Comparison of ENCODE assay signal across 12 mouse cellular contexts in the genomic region with DNA sequence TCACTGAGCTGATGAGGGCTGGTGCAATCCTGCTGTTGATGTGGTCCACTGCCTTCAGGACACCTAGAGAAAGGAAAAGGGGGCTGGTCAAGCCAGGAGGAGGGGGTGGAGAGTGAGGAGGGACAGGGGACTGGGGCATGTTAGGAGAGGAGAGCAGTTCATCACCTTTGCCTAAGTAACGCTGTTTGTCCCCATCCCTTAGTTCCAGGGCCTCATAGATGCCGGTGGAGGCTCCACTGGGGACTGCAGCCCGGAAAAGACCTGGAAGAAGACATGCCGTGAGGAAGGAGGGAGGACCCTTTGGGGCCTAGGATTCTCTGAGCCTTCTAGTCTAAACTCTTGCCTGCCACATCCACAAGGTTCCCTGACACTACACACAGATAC. TPM values are rescaled to one million over a fixed set of nuclear protein-coding genes. Genes with fewer than 3 reads are reported as not detected.
DNase-seq lines count a peak whose midpoint lies in the region; ATAC-seq and TF ChIP-seq lines count a peak whose summit lies in the region.
"Had no signal": no experiment of that assay in that cellular context is flagged by ENCODE, and none has a peak within 500 bp of the region (broad histone marks: within the 10 kb centered on the region; RNA-seq: fewer than 3 reads in every experiment).

No protein-coding gene starts in this region.

- ATAC-seq in hindbrain, embryonic 12.5 days (ENCODE audit: low FRiP score), result no peak
- no peak for ATAC-seq in forebrain, postnatal 0 days
- no peak for ATAC-seq in midbrain, embryonic 14.5 days (ENCODE audit: low FRiP score, low TSS enrichment)

- TF ChIP-seq CTCF in cortical plate, adult 2 months (IDR thresholded peaks at IDR 0.05; ENCODE audit: extremely low read depth, insufficient read depth, low read length), result no peak
- TF ChIP-seq CTCF in forebrain, postnatal 0 days (IDR thresholded peaks at IDR 0.05; ENCODE audit: low read depth), result no peak

- no peak for DNase-seq in hindbrain, embryonic 10.5 days (ENCODE audit: low spot score)
- no peak for DNase-seq in forebrain, postnatal 0 days
- no peak for DNase-seq in midbrain, embryonic 14.5 days
- no peak for DNase-seq in right cerebral cortex, postnatal 14 days
- no peak for DNase-seq in adrenal gland, postnatal 14 days
- DNase-seq in frontal cortex, postnatal 25 days (ENCODE audit: low spot score in 2 of 2), result no peak
- DNase-seq: thymus, postnatal 25 days had no signal

- 0 out of 2 replicates have a peak overlapping the region, but pooled peaks have one; percentile 65 for H3K4me3 ChIP-seq in hindbrain, embryonic 10.5 days
- H3K4me3 ChIP-seq in hindbrain, embryonic 12.5 days, result no peak overlapping the region
- H3K4me3 ChIP-seq in cortical plate, adult 2 months (ENCODE audit: insufficient read depth, low read length), result peak overlapping the region; percentile 96
- no peak overlapping the region for H3K4me3 ChIP-seq in forebrain, postnatal 0 days (ENCODE audit: low read depth, low read length)
- H3K4me3 ChIP-seq in midbrain, embryonic 14.5 days (replicated peaks; ENCODE audit: low read depth, low read length), result no peak overlapping the region
- H3K4me3 ChIP-seq: erythroblast, embryonic 14.5 days; liver, embryonic 15.5 days had no signal

- H3K27me3 ChIP-seq in hindbrain, embryonic 10.5 days (ENCODE audit: insufficient read depth, poor library complexity, severe bottlenecking), result peaks cover 81% of the 10 kb centered on the region
- peaks cover 59% of the 10 kb centered on the region for H3K27me3 ChIP-seq in hindbrain, embryonic 12.5 days
- H3K27me3 ChIP-seq in forebrain, postnatal 0 days (ENCODE audit: insufficient read depth, low read length), result no peaks in the 10 kb centered on the region
- no peaks in the 10 kb centered on the region for H3K27me3 ChIP-seq in midbrain, embryonic 14.5 days (ENCODE audit: control insufficient read depth, insufficient read depth, low read length)

- H3K36me3 ChIP-seq in hindbrain, embryonic 10.5 days, result no peaks in the 10 kb centered on the region
- no peaks in the 10 kb centered on the region for H3K36me3 ChIP-seq in hindbrain, embryonic 12.5 days
- H3K36me3 ChIP-seq in forebrain, postnatal 0 days (ENCODE audit: insufficient read depth), result peaks cover 5% of the 10 kb centered on the region; the same call in 1 of the 2 replicates
- no peaks in the 10 kb centered on the region for H3K36me3 ChIP-seq in midbrain, embryonic 14.5 days (ENCODE audit: control insufficient read depth, insufficient read depth, low read length)
- H3K36me3 ChIP-seq: liver, embryonic 15.5 days had no signal

- H3K9me3 ChIP-seq in hindbrain, embryonic 10.5 days, result no peaks in the 10 kb centered on the region
- no peaks in the 10 kb centered on the region for H3K9me3 ChIP-seq in hindbrain, embryonic 12.5 days (replicated peaks)
- no peaks in the 10 kb centered on the region for H3K9me3 ChIP-seq in forebrain, postnatal 0 days (ENCODE audit: low read length)
- H3K9me3 ChIP-seq in midbrain, embryonic 14.5 days (ENCODE audit: control insufficient read depth, low read length), result no peaks in the 10 kb centered on the region
- H3K9me3 ChIP-seq: liver, embryonic 15.5 days had no signal

- 31% methylated on average over 4 of the region's 4 CpGs for WGBS in hindbrain, embryonic 10.5 days
- 47% methylated on average over 4 of the region's 4 CpGs for WGBS in hindbrain, embryonic 12.5 days
- 44% methylated on average over 4 of the region's 4 CpGs for WGBS in forebrain, postnatal 0 days
- 13% methylated on average over 4 of the region's 4 CpGs for WGBS in midbrain, embryonic 14.5 days

- H3K4me2 ChIP-seq in hindbrain, embryonic 12.5 days (replicated peaks), result no peak overlapping the region
- peak overlapping the region; percentile 76 for H3K4me2 ChIP-seq in forebrain, postnatal 0 days (ENCODE audit: low read depth)
- H3K4me2 ChIP-seq in midbrain, embryonic 14.5 days (ENCODE audit: low read length), result peak overlapping the region; percentile 75
- H3K4me2 ChIP-seq: liver, embryonic 15.5 days had no signal

- no peak for TF ChIP-seq POLR2A in cortical plate, adult 2 months (IDR thresholded peaks at IDR 0.05; ENCODE audit: extremely low read depth, insufficient read depth, low read length)

- peaks cover 48% of the 10 kb centered on the region for H3K4me1 ChIP-seq in hindbrain, embryonic 10.5 days (replicated peaks)
- H3K4me1 ChIP-seq in hindbrain, embryonic 12.5 days, result peaks cover 19% of the 10 kb centered on the region
- H3K4me1 ChIP-seq in cortical plate, adult 2 months (ENCODE audit: control insufficient read depth, insufficient read depth, low read length), result no peaks in the 10 kb centered on the region
- H3K4me1 ChIP-seq in forebrain, postnatal 0 days (ENCODE audit: insufficient read depth), result 0 out of 2 replicates have a peak, but pooled peaks cover 5% of the 10 kb centered on the region
- H3K4me1 ChIP-seq in midbrain, embryonic 14.5 days (ENCODE audit: control insufficient read depth, insufficient read depth, low read length), result peaks cover 19% of the 10 kb centered on the region

- peak overlapping the region; percentile 53 for H3K27ac ChIP-seq in hindbrain, embryonic 10.5 days
- H3K27ac ChIP-seq in hindbrain, embryonic 12.5 days, result no peak overlapping the region
- H3K27ac ChIP-seq in cortical plate, adult 2 months (ENCODE audit: insufficient read depth, low read length), result no peak overlapping the region
- peak overlapping the region; percentile 40; the same call in 1 of the 2 replicates for H3K27ac ChIP-seq in forebrain, postnatal 0 days (ENCODE audit: low read depth, low read length)
- no peak overlapping the region for H3K27ac ChIP-seq in midbrain, embryonic 14.5 days (replicated peaks; ENCODE audit: low read depth, low read length)
- H3K27ac ChIP-seq: liver, embryonic 15.5 days had no signal

- H3K9ac ChIP-seq in hindbrain, embryonic 12.5 days, result no peak overlapping the region
- H3K9ac ChIP-seq in forebrain, postnatal 0 days, result 0 out of 2 replicates have a peak overlapping the region, but pooled peaks have one; percentile 33
- H3K9ac ChIP-seq in midbrain, embryonic 14.5 days (replicated peaks; ENCODE audit: low read length), result peak overlapping the region; percentile 29; the same call in 1 of the 2 replicates
- H3K9ac ChIP-seq: liver, embryonic 15.5 days had no signal

RNA-seq across cellular contexts. Expression of a gene that starts 1.9 kb away (rescaled TPM):
- polyA plus RNA-seq in hindbrain, embryonic 10.5 days (2016; fragmentation: Nextera tagmentation; extraction: Ambion mirVana), result 3.4 and 5.4 TPM in 2 replicates
- 18.7 and 19.6 TPM in 2 replicates for polyA plus RNA-seq in hindbrain, embryonic 12.5 days (2016; fragmentation: Nextera tagmentation; extraction: Ambion mirVana)
- 741 and 755 TPM in 2 replicates for polyA plus RNA-seq in cortical plate, adult 2 months (2012; rRNA removed)
- total RNA-seq in forebrain, postnatal 0 days (2014; rRNA removed), result 130 and 148 TPM in 2 replicates
- polyA plus RNA-seq in forebrain, postnatal 0 days (2015; fragmentation: Nextera tagmentation; extraction: Ambion mirVana), result 88.5 and 113 TPM in 2 replicates
- polyA plus RNA-seq in midbrain, embryonic 14.5 days (2014; fragmentation: Nextera tagmentation; extraction: Ambion mirVana), result 64.3 and 83.3 TPM in 2 replicates
- 13.0 and 18.9 TPM in 2 replicates for total RNA-seq in adrenal gland, postnatal 14 days (2021)
- polyA plus RNA-seq: erythroblast, embryonic 14.5 days had no signal

RNA-seq across cellular contexts. Expression of a gene that starts 11.2 kb away (rescaled TPM):
- 11.2 and 13.0 TPM in 2 replicates for polyA plus RNA-seq in hindbrain, embryonic 10.5 days (2016; fragmentation: Nextera tagmentation; extraction: Ambion mirVana)
- polyA plus RNA-seq in hindbrain, embryonic 12.5 days (2016; fragmentation: Nextera tagmentation; extraction: Ambion mirVana), result 20.3 and 20.6 TPM in 2 replicates
- polyA plus RNA-seq in cortical plate, adult 2 months (2012; rRNA removed), result 60.7 and 63.3 TPM in 2 replicates
- 15.0 and 16.7 TPM in 2 replicates for total RNA-seq in forebrain, postnatal 0 days (2014; rRNA removed)
- 19.3 and 24.2 TPM in 2 replicates for polyA plus RNA-seq in forebrain, postnatal 0 days (2015; fragmentation: Nextera tagmentation; extraction: Ambion mirVana)
- 24.4 and 32.3 TPM in 2 replicates for polyA plus RNA-seq in midbrain, embryonic 14.5 days (2014; fragmentation: Nextera tagmentation; extraction: Ambion mirVana)
- 70.3 and 84.6 TPM in 2 replicates for total RNA-seq in adrenal gland, postnatal 14 days (2021)

RNA-seq across cellular contexts. Expression of a gene that starts 11.7 kb away (rescaled TPM):
- not detected in 2 replicates for polyA plus RNA-seq in hindbrain, embryonic 10.5 days (2016; fragmentation: Nextera tagmentation; extraction: Ambion mirVana)
- not detected in 2 replicates for polyA plus RNA-seq in hindbrain, embryonic 12.5 days (2016; fragmentation: Nextera tagmentation; extraction: Ambion mirVana)
- not detected in 2 replicates for polyA plus RNA-seq in cortical plate, adult 2 months (2012; rRNA removed)
- total RNA-seq in forebrain, postnatal 0 days (2014; rRNA removed), result not detected in 2 replicates
- polyA plus RNA-seq in forebrain, postnatal 0 days (2015; fragmentation: Nextera tagmentation; extraction: Ambion mirVana), result 0.11 TPM in 1 of 2 replicates, not detected in the other
- polyA plus RNA-seq in midbrain, embryonic 14.5 days (2014; fragmentation: Nextera tagmentation; extraction: Ambion mirVana), result not detected in 2 replicates
- not detected in 2 replicates for total RNA-seq in adrenal gland, postnatal 14 days (2021)
- polyA plus RNA-seq: heart, embryonic 16.5 days; liver, embryonic 15.5 days had no signal

RNA-seq across cellular contexts. Expression of a gene that starts 12.0 kb away (rescaled TPM):
- polyA plus RNA-seq in hindbrain, embryonic 10.5 days (2016; fragmentation: Nextera tagmentation; extraction: Ambion mirVana), result 2.5 and 4.8 TPM in 2 replicates
- 3.9 and 5.2 TPM in 2 replicates for polyA plus RNA-seq in hindbrain, embryonic 12.5 days (2016; fragmentation: Nextera tagmentation; extraction: Ambion mirVana)
- 2.4 and 5.0 TPM in 2 replicates for polyA plus RNA-seq in cortical plate, adult 2 months (2012; rRNA removed)
- 13.7 and 13.8 TPM in 2 replicates for total RNA-seq in forebrain, postnatal 0 days (2014; rRNA removed)
- polyA plus RNA-seq in forebrain, postnatal 0 days (2015; fragmentation: Nextera tagmentation; extraction: Ambion mirVana), result 9.6 and 14.7 TPM in 2 replicates
- 1.4 and 3.2 TPM in 2 replicates for polyA plus RNA-seq in midbrain, embryonic 14.5 days (2014; fragmentation: Nextera tagmentation; extraction: Ambion mirVana)
- not detected in 2 replicates for total RNA-seq in adrenal gland, postnatal 14 days (2021)
- polyA plus RNA-seq: erythroblast, embryonic 14.5 days; liver, embryonic 15.5 days had no signal

RNA-seq across cellular contexts. Expression of a gene that starts 26.4 kb away (rescaled TPM):
- 446 and 555 TPM in 2 replicates for polyA plus RNA-seq in hindbrain, embryonic 10.5 days (2016; fragmentation: Nextera tagmentation; extraction: Ambion mirVana)
- polyA plus RNA-seq in hindbrain, embryonic 12.5 days (2016; fragmentation: Nextera tagmentation; extraction: Ambion mirVana), result 519 and 565 TPM in 2 replicates
- polyA plus RNA-seq in cortical plate, adult 2 months (2012; rRNA removed), result 340 and 352 TPM in 2 replicates
- total RNA-seq in forebrain, postnatal 0 days (2014; rRNA removed), result 257 and 314 TPM in 2 replicates
- 699 and 862 TPM in 2 replicates for polyA plus RNA-seq in forebrain, postnatal 0 days (2015; fragmentation: Nextera tagmentation; extraction: Ambion mirVana)
- 689 and 844 TPM in 2 replicates for polyA plus RNA-seq in midbrain, embryonic 14.5 days (2014; fragmentation: Nextera tagmentation; extraction: Ambion mirVana)
- total RNA-seq in adrenal gland, postnatal 14 days (2021), result 338 and 346 TPM in 2 replicates

Comparison
In these comparisons a context has a peak if more than half of its experiments do, and no peak if none do; other contexts are left out.
1. H3K27ac ChIP-seq: peak in hindbrain, embryonic 10.5 days (single experiment) and forebrain, postnatal 0 days (single experiment); none in hindbrain, embryonic 12.5 days (single experiment), cortical plate, adult 2 months (single experiment) and midbrain, embryonic 14.5 days (single experiment).
2. H3K4me3 ChIP-seq: peak in hindbrain, embryonic 10.5 days (single experiment) and cortical plate, adult 2 months (single experiment); none in hindbrain, embryonic 12.5 days (single experiment), forebrain, postnatal 0 days (single experiment) and midbrain, embryonic 14.5 days (single experiment).